Mouse (Mus musculus): ENCODE data around the gene Gm47841.

The Gm47841 gene

GRCm38 (mm10) chr15:101047194-101047555 lies at the start of gene Gm47841:
Gene Gm47841, minus strand, starts transcription at chr15:101047397.
- peak; percentile 31 for DNase-seq

- DNase-seq: no peak
Measured at GRCm38 (mm10) chr15:101095392-101095791, 48.2 kb upstream of the Gm47841 start.

- no peak for DNase-seq
Measured at GRCm38 (mm10) chr15:101094979-101095378, 47.8 kb upstream of the Gm47841 start.

GRCm38 (mm10) chr15:101093988-101094387 lies 46.8 kb upstream of the Gm47841 start:
- no peak for DNase-seq

- no peak for DNase-seq
Measured at GRCm38 (mm10) chr15:101092829-101093648, 45.8 kb upstream of the Gm47841 start.

DNA sequence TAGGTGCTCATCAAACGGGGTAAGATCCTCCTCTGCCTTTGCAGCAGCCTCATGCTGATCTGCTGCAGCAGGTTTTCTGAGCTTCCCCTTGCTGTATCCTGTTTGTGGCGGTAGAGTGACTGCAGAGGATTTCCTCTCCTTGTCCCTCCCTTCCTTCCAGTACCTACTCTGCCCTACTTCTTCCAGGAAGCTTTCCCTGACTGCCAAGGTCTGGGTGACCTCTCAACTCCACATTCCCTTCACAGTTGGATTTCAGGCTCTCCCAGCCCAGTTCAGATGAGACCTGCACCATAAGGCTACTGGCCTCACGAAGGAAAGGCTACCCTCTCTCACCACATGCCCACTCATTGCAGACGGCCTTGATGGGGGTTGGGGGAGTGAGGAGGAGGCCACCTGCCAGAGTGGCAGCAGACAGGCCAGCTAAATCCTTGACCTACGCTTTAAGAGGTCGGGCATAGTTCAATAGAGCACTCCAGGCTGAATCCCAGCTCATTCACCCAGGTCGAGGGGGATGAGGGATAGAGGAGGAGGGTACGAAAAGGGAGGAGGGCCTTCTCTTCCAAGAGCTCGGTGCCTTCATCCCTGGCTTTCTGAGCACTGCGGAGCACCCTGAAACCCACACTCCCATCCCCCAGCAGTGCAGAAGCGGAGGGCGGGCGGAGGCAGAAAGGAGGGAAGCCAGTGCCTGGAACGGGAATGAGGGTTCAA lies 45.1 kb upstream of the Gm47841 start:
- no peak for DNase-seq

DNA sequence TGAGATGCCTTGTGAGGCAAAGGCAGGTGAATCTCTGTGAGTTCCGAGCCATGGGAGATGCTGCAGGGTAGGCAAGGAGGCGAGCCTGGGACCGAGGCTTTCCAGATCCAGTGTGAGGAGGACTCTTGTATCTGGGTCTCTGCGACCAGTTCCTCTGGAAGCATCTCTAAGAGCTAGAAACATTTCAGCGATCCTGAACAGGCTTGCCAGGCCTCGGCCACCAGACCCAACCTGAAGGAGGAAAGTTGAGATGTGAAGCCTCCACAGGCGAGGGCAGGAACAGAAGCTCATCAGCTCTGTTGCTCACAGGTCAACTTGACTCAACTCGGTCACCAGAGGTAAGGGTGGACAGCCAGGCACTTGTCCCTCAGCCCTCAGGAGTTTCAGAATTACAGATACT lies 44.4 kb upstream of the Gm47841 start:
- no peak for DNase-seq

GRCm38 (mm10) chr15:101088291-101088690 lies 41.1 kb upstream of the Gm47841 start:
- DNase-seq: no peak

DNA sequence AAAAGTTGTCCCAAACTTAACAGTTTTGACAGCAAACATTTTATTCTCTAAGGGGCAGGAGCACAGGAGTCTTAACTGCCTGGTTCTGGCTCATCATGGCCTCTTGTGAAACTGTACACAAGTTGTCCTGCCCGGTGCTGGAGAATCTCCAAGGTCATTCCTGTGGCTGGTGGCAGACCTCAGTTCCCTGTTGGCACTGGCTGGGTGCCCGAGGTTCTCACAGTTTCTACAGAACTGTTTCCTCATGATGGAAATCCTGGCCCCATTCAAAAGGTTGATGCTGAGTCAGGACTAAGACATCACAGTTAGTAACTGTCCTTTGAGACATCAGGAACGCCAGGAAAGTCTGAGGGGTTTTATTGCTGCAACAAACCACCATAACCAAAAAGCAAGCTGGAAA lies 39.8 kb upstream of the Gm47841 start:
- peak; percentile 59 for DNase-seq

DNA sequence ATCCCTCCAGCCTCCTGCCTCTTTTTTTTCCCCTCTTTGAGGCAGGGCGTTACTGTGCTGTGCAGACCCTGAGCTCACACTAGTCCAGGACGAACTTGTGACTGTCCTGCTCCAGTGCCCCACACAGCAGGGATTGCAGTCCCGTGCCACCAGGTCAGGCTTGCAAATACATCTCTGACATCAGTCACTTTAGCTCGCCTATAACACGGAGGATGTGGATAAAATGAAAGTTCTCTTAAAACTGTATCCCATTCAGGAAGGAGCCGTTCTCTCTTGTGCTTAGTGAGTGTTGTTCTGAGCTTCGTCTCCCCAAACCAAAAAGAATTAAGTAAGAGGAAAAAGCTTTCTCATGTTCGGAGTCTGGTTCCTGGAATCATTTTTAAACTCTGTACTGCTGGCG lies 39.3 kb upstream of the Gm47841 start:
- no peak for DNase-seq

- no peak for DNase-seq
Measured at GRCm38 (mm10) chr15:101084499-101084898, 37.3 kb upstream of the Gm47841 start.

DNA sequence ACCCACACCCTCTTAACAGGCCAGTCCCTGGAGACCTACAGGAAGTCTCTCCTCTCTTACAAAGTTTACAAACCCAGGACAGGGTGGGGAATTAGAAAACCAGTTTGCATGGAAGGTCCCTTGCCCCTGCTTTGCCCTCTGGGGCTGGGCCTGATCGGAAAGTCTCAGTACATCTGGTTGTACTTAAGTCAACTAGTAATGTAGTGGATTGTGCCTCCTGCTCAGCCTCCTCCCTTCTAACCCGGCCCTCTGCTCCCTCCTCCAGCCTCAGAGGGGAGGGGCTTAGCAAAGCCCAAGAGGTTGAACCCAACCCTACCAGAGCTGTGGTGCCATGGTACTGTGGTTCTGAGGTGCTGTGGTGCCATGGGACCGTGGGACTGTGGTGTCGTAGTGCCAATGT lies 35.0 kb upstream of the Gm47841 start:
- no peak for DNase-seq

DNA sequence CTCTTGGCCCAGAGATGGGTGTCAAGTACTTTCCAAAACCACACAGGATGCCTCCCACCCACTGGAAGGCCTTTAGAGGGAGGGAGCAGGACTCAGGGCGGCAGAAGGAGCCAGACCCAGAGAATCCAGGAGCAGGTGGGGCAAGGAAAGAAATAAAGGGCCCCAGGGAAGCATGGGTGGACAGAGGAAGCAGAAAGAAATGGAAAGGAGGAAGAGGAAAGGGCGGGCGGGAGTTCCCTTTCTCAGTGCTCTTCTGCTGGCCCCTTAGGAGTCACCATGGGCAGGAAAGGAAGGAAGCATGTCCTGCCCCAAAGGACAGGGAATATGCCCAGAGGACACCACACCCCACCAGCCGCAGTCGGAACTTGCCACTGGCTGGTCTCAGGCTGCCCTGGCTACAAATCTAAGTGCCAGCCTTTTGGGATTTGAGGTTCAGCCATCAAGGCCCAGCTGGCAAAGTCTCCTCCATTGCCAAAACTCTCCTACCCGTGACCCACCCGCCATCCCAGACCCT lies 33.9 kb upstream of the Gm47841 start:
- peak; percentile 27 for DNase-seq

GRCm38 (mm10) chr15:101080031-101080520 lies 32.9 kb upstream of the Gm47841 start:
- no peak for DNase-seq

DNA sequence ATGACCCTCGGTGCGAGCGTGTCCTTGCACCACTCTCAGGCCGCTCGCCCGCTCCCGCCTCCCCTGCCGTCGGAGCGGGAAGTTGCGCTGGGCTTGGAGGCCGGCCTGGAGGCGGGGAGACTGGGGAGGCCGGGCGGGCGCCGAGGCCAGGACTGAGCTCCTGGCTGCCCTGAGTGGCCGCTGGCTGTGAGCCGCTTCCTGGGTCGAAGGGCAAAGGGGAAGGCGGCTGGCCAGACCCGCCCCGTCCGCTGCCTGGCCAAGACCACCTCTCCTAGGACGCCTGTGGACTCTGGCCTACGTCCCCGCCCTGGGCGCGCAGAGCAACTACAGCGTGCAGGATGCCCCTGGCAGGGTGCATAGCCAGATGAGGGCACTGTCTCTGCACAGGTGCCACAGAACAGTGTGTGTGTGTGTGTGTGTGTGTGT lies 31.5 kb upstream of the Gm47841 start:
- peak; percentile 91 for DNase-seq

DNA sequence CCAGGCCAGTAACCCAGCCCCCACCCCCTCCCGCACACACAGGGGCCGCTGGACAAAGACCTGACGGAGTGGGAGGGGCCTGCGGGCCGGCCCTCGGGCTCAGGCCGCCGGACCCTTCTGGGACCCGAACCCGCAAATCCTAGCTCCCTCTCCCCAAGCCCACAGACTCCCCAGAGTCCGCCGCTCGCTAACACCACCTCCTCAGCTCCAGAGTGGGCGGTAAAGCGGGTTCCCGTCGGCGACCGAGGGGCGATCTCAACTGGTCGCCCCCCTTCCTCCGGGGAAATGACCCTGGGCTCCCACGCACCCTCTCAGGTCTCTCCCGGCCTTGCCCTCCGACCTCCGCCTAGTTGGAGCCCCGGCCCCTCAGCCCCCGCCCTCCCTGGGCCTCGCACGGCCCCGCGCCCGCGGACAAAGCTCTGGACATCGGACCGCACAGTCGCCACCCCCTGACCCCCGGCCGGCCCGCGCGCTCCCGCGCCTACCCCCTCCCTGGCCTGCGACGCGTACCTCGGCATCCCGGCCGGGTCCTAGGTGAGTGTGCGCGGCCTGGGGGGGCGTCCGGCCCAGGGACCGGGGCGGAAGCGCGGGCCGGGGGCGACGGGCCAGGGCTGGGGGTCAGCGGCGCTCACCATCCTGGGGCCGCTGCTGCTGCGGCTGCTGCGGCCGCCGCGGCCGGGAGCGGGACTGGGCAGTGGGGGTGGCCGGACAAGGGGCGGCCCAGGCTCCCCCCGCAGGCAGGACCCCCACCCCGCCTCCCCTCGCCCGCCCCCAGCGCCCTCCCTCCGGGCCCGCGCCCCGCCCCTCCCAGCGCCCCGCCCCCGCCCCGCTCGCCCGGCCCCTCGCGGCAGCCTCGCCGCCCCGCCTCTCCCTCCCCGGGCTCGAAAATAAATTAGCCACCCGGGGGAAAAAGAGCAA lies 30.9 kb upstream of the Gm47841 start, which contains the start of gene Fignl2:
TSS of gene Fignl2 (minus strand) at position 755 of the 918 bp plus-strand sequence.
- peak; percentile 39 for DNase-seq

DNA sequence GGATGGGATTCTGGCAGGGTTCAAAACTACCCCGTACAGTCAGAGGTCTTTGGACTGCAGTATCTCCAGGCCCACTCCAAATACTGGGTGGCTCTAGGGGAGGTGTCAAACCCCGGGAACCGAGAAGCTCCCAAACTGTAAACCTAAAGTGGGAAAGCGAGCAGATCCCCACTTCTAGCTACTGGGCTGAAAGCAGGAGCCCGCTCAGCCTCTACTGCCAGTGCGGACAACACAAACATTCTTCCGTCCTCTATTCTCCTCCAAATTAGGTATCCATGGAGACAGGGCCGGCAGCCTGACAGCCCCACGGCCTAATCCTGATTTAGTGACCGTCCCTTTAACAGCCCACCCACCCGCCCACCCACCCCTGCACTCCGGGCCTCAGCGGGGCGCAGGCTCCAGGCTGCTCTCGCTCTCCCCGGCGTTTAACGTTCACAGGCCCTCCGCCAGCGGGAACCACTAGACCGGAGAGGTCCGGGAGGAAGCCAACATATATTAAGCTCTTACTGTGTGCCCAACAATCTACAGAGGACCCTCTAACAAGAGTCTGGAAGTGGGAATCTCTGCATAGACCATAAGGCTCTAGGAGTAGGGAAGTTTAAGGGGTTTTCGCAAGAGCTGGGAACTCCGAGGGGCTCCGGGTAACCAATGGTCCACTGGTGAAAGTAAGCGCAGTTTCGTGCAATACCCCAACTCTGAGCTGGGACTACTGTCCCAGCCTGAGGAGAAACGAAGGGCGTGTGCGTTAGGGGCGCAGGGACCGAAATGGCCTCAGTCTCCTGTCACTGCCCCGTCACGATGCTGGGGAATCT lies 30.0 kb upstream of the Gm47841 start:
- no peak for DNase-seq

- DNase-seq: no peak
Measured at GRCm38 (mm10) chr15:101076071-101077000, 29.1 kb upstream of the Gm47841 start.

- DNase-seq: no peak
Measured at GRCm38 (mm10) chr15:101075656-101076055, 28.5 kb upstream of the Gm47841 start.

DNA sequence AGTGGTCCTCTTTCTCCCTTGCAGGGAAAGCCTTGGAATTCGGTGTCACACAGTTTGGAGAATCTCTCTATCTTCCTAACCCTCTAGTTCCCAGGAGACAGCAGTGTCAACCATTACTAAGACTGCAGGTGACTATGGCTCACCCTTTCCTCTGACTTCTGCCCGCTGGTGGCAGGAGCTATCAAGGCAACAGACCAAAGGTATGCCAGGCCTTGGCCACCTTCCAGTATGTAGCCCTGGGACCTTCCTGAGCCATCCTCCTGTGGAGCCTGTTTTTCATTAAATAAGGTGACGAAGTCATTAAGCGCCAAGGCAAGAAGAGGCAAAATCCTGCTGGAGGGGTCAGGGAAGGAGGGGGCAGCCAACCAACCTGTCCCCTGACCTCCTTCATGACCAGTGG lies 28.0 kb upstream of the Gm47841 start:
- no peak for DNase-seq

- no peak for DNase-seq
Measured at GRCm38 (mm10) chr15:101074067-101074466, 26.9 kb upstream of the Gm47841 start.

All from lung, postnatal 14 days (tissue).